Mouse (Mus musculus): ENCODE measurements at regions not wholly inside any gene's neighbourhood (a gene's known extent, or its start where the extent isn't known, plus 50 kb on each side); places are given as distances from the start of the nearest gene placed in this dataset.

- ATAC-seq (ENCODE audit: extremely low read depth, insufficient number of reproducible peaks, low FRiP score, poor library complexity, severe bottlenecking) (no peak), DNase-seq (ENCODE audit: low spot score) (no peak)
- Histone ChIP-seq H3K9me3 (replicated peaks) (peaks cover 45% of the 10 kb centered on the region), H3K4me1 (ENCODE audit: insufficient read depth, low read depth, low read length) (no peaks in the 10 kb centered on the region), H3K4me3 (ENCODE audit: low read depth, low read length) (no peak overlapping the region), H3K27me3 (ENCODE audit: insufficient read depth, low read length) (no peaks in the 10 kb centered on the region), H3K36me3 (replicated peaks) (no peaks in the 10 kb centered on the region)
- TF ChIP-seq GATA1 (IDR thresholded peaks at IDR 0.05; ENCODE audit: borderline replicate concordance, low read length) (no peak), GATA2 (IDR thresholded peaks at IDR 0.05; ENCODE audit: borderline replicate concordance, low read depth, low read length) (no peak), TAL1 (conservative IDR thresholded peaks at IDR 0.05; ENCODE audit: low read depth, low read length) (no peak), CTCF (IDR thresholded peaks at IDR 0.05; ENCODE audit: low read depth, low read length) (no peak), POLR2AphosphoS5 (IDR thresholded peaks at IDR 0.05; ENCODE audit: insufficient replicate concordance, low read depth, low read length) (no peak)
These were observed 328.8 kb upstream of the Irx1 start for GRCm38 (mm10) chr13:72292361-72292760.

DNA sequence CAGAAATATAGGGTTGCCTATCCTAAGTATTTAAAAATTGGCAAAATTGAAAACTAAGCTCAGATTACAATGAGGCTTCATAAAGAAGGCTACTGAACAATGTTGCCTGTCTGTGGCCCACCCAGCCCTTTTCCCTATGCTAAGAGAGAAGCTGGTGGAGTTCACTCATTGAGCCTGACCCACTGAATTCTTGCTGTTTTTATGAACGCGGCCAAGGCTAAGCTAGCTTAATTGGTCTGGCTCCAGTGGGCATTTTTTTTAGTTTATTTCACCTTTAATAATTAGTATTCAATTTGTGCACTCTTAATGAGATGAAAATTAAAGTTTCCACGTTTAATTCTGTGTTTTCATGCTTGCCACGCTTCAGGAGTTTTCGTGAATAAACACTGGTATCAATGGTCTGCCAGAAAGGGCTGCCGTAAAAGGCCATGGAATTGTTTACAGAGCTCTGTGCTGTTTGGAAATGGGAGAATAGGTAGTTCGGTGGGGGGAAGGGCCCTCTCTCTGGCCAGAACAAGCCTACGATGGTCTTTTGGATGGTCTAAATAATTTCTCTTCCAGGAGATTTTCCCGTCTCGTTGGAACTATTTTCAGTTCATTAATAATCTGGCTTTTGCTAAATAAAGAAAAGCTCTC is 329.7 kb upstream of the Irx1 start:
- no peak for DNase-seq (ENCODE audit: low spot score)
- H3K9me3 ChIP-seq (replicated peaks): peaks cover 44% of the 10 kb centered on the region
- no peak for ATAC-seq (ENCODE audit: extremely low read depth, insufficient number of reproducible peaks, low FRiP score, poor library complexity, severe bottlenecking)
- H3K36me3 ChIP-seq (replicated peaks): no peaks in the 10 kb centered on the region
- H3K4me3 ChIP-seq (ENCODE audit: low read depth, low read length): no peak overlapping the region
- no peaks in the 10 kb centered on the region for H3K4me1 ChIP-seq (ENCODE audit: insufficient read depth, low read depth, low read length)
- TF ChIP-seq GATA2 (IDR thresholded peaks at IDR 0.05; ENCODE audit: borderline replicate concordance, low read depth, low read length): no peak
- no peak for TF ChIP-seq CTCF (IDR thresholded peaks at IDR 0.05; ENCODE audit: low read depth, low read length)
- TF ChIP-seq TAL1 (conservative IDR thresholded peaks at IDR 0.05; ENCODE audit: low read depth, low read length): no peak
- no peak for TF ChIP-seq GATA1 (IDR thresholded peaks at IDR 0.05; ENCODE audit: borderline replicate concordance, low read length)
- no peak for TF ChIP-seq POLR2AphosphoS5 (IDR thresholded peaks at IDR 0.05; ENCODE audit: insufficient replicate concordance, low read depth, low read length)
- H3K27me3 ChIP-seq (ENCODE audit: insufficient read depth, low read length): no peaks in the 10 kb centered on the region

DNA sequence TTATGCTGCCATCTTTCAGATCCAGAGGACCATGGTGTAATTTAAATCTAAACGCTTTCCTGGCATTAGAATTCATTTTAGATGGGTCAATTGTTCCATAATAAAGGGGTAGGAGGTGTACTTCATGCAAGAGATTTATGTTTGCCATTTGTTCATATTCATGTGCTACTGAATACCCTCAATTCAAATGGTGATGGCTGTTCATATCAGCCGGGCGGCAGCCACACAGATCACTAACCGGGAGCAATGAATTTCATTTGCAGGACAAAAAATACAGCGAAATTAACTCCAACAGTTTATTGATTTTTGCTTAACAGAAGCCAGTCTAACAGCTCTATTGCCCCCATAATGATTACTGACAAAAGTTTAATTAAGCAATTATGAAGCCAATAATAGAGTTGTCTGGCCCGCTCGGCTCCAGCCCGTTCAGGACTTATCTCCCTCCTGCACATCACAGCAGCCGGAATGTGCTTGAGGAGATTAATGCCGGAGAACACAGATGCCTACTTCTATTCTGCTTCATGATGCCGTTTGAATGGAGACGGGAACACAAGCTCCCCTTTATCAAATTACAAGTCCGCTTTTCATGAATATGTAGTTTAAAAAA is 330.3 kb upstream of the Irx2 start:
- H3K27me3 ChIP-seq (ENCODE audit: insufficient read depth, low read length): no peaks in the 10 kb centered on the region
- DNase-seq (ENCODE audit: low spot score) (no peak), ATAC-seq (ENCODE audit: extremely low read depth, insufficient number of reproducible peaks, low FRiP score, poor library complexity, severe bottlenecking) (no peak)
- H3K36me3 ChIP-seq (replicated peaks): no peaks in the 10 kb centered on the region
- peaks cover 49% of the 10 kb centered on the region for H3K9me3 ChIP-seq (replicated peaks)
- H3K4me3 ChIP-seq (ENCODE audit: low read depth, low read length): no peak overlapping the region
- no peaks in the 10 kb centered on the region for H3K4me1 ChIP-seq (ENCODE audit: insufficient read depth, low read depth, low read length)
- TF ChIP-seq GATA1 (IDR thresholded peaks at IDR 0.05; ENCODE audit: borderline replicate concordance, low read length): no peak
- no peak for TF ChIP-seq POLR2AphosphoS5 (IDR thresholded peaks at IDR 0.05; ENCODE audit: insufficient replicate concordance, low read depth, low read length)
- TF ChIP-seq TAL1 (conservative IDR thresholded peaks at IDR 0.05; ENCODE audit: low read depth, low read length): no peak
- no peak for TF ChIP-seq CTCF (IDR thresholded peaks at IDR 0.05; ENCODE audit: low read depth, low read length)
- no peak for TF ChIP-seq GATA2 (IDR thresholded peaks at IDR 0.05; ENCODE audit: borderline replicate concordance, low read depth, low read length)

DNA sequence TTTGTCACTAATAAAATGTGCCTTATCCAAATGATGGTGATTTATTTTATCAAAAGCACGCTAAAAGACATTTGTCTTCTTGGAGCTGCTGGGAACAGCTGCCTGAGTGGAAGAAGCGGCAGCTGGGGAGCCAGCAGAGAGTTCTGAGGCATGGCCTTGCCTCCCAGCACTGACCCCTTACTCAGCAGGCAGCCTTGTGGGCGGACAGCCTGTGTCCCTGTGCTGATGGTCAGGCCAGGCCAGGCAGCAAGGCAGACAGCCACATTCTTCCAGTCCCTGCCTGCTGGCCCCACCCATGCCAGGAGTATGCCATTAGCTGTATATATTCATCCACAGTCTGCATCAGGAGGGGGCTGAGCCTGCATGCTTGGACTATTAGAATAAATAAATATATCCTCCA is 329.0 kb upstream of the Irx2 start:
- Histone ChIP-seq H3K36me3 (replicated peaks) (no peaks in the 10 kb centered on the region), H3K4me3 (ENCODE audit: low read depth, low read length) (no peak overlapping the region; the same call in 1 of the 2 replicates), H3K4me1 (ENCODE audit: insufficient read depth, low read depth, low read length) (no peaks in the 10 kb centered on the region), H3K27me3 (ENCODE audit: insufficient read depth, low read length) (no peaks in the 10 kb centered on the region), H3K9me3 (replicated peaks) (peaks cover 52% of the 10 kb centered on the region)
- DNase-seq (ENCODE audit: low spot score) (no peak), ATAC-seq (ENCODE audit: extremely low read depth, insufficient number of reproducible peaks, low FRiP score, poor library complexity, severe bottlenecking) (no peak)
- TF ChIP-seq CTCF (IDR thresholded peaks at IDR 0.05; ENCODE audit: low read depth, low read length) (no peak), GATA1 (IDR thresholded peaks at IDR 0.05; ENCODE audit: borderline replicate concordance, low read length) (no peak), TAL1 (conservative IDR thresholded peaks at IDR 0.05; ENCODE audit: low read depth, low read length) (no peak), GATA2 (IDR thresholded peaks at IDR 0.05; ENCODE audit: borderline replicate concordance, low read depth, low read length) (no peak), POLR2AphosphoS5 (IDR thresholded peaks at IDR 0.05; ENCODE audit: insufficient replicate concordance, low read depth, low read length) (no peak)

DNA sequence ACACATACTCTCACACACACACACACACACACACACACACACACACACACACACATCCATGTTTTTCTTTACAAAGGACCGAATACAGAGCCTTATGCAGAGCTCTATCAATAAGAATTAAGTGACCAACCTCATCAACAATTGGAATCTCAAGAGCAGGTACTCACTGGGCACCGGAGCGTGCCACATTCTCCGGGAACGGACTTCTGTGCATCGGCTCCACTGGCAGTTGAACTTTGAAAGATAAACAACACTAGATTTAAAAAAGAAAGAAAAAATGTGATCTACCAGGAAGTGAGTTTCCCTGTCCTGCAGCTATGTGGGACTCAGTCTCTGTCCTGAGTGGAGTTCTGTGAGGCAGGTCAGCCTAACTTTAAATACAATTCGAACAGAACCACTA is 327.5 kb upstream of the Irx2 start:
- peaks cover 50% of the 10 kb centered on the region for H3K9me3 ChIP-seq (replicated peaks)
- ATAC-seq (ENCODE audit: extremely low read depth, insufficient number of reproducible peaks, low FRiP score, poor library complexity, severe bottlenecking): no peak

GRCm38 (mm10) chr13:72301841-72302240 is 326.8 kb upstream of the Irx2 start:
- H3K4me3 ChIP-seq (ENCODE audit: low read depth, low read length): no peak overlapping the region
- ATAC-seq (ENCODE audit: extremely low read depth, insufficient number of reproducible peaks, low FRiP score, poor library complexity, severe bottlenecking) (no peak), DNase-seq (ENCODE audit: low spot score) (no peak)
- H3K36me3 ChIP-seq (replicated peaks): no peaks in the 10 kb centered on the region
- H3K4me1 ChIP-seq (ENCODE audit: insufficient read depth, low read depth, low read length): no peaks in the 10 kb centered on the region
- TF ChIP-seq GATA2 (IDR thresholded peaks at IDR 0.05; ENCODE audit: borderline replicate concordance, low read depth, low read length) (no peak), TAL1 (conservative IDR thresholded peaks at IDR 0.05; ENCODE audit: low read depth, low read length) (no peak), POLR2AphosphoS5 (IDR thresholded peaks at IDR 0.05; ENCODE audit: insufficient replicate concordance, low read depth, low read length) (no peak), GATA1 (IDR thresholded peaks at IDR 0.05; ENCODE audit: borderline replicate concordance, low read length) (no peak), CTCF (IDR thresholded peaks at IDR 0.05; ENCODE audit: low read depth, low read length) (no peak)
- peaks cover 49% of the 10 kb centered on the region for H3K9me3 ChIP-seq (replicated peaks)
- H3K27me3 ChIP-seq (ENCODE audit: insufficient read depth, low read length): no peaks in the 10 kb centered on the region

More for the DNA sequence above, 327.5 kb upstream of the Irx2 start:
- TF ChIP-seq POLR2AphosphoS5 (IDR thresholded peaks at IDR 0.05; ENCODE audit: insufficient replicate concordance, low read depth, low read length) (no peak), TAL1 (conservative IDR thresholded peaks at IDR 0.05; ENCODE audit: low read depth, low read length) (no peak), CTCF (IDR thresholded peaks at IDR 0.05; ENCODE audit: low read depth, low read length) (no peak), GATA2 (IDR thresholded peaks at IDR 0.05; ENCODE audit: borderline replicate concordance, low read depth, low read length) (no peak), GATA1 (IDR thresholded peaks at IDR 0.05; ENCODE audit: borderline replicate concordance, low read length) (no peak)
- H3K36me3 ChIP-seq (replicated peaks): no peaks in the 10 kb centered on the region
- no peaks in the 10 kb centered on the region for H3K4me1 ChIP-seq (ENCODE audit: insufficient read depth, low read depth, low read length)
- H3K4me3 ChIP-seq (ENCODE audit: low read depth, low read length): no peak overlapping the region
- no peak for DNase-seq (ENCODE audit: low spot score)
- H3K27me3 ChIP-seq (ENCODE audit: insufficient read depth, low read length): no peaks in the 10 kb centered on the region
